Mouse (Mus musculus): ENCODE data around the gene Thap8. TPM values are rescaled to one million over a fixed set of nuclear protein-coding genes. Genes with fewer than 3 reads are reported as not detected.
A peak's percentile ranks its signal among the peaks of the same experiment; 100 is the strongest.

Gene Thap8
- polyA plus RNA-seq, 1 experiment from 2014 or later, result 0.19 TPM

- Histone ChIP-seq H3K36me3 (ENCODE audit: control insufficient read depth, insufficient read depth, low read length) (peaks cover 10% of the 10 kb centered on the region), H3K9me3 (ENCODE audit: control insufficient read depth, low read length) (no peaks in the 10 kb centered on the region), H3K4me1 (ENCODE audit: control insufficient read depth, insufficient read depth, low read length) (peaks cover 13% of the 10 kb centered on the region), H3K4me2 (peak within 1 kb of the TSS; percentile 73), H3K4me3 (ENCODE audit: low read depth, low read length) (peak within 1 kb of the TSS; percentile 53), H3K9ac (ENCODE audit: low read length) (peak within 1 kb of the TSS; percentile 72), H3K27ac (ENCODE audit: low read depth, low read length) (peak within 1 kb of the TSS; percentile 37; the same call in 1 of the 2 replicates), H3K27me3 (ENCODE audit: control insufficient read depth, insufficient read depth, low read length) (no peaks in the 10 kb centered on the region)
- WGBS, result 5% methylated on average over 27 of the region's 27 CpGs
- ATAC-seq (ENCODE audit: low FRiP score) (peak; percentile 100), DNase-seq (ENCODE audit: low spot score, missing footprints) (peak; percentile 95)
These were observed 28.4 kb downstream of the Thap8 start, which contains the start of gene Alkbh6 for GRCm38 (mm10) chr7:30308076-30309005. Alkbh6 (plus strand) TSS chr7:30308717.

GRCm38 (mm10) chr7:30309395-30310129 lies 29.7 kb downstream of the Thap8 start:
- DNase-seq (ENCODE audit: low spot score, missing footprints) (no peak), ATAC-seq (ENCODE audit: low FRiP score) (no peak)
- Histone ChIP-seq H3K4me2 (peak overlapping the region; percentile 73), H3K9me3 (ENCODE audit: control insufficient read depth, low read length) (no peaks in the 10 kb centered on the region), H3K9ac (ENCODE audit: low read length) (peak overlapping the region; percentile 72), H3K4me3 (ENCODE audit: low read depth, low read length) (peak overlapping the region; percentile 53), H3K36me3 (ENCODE audit: control insufficient read depth, insufficient read depth, low read length) (0 out of 2 replicates have a peak, but pooled peaks cover 3% of the 10 kb centered on the region), H3K27ac (ENCODE audit: low read depth, low read length) (no peak overlapping the region), H3K27me3 (ENCODE audit: control insufficient read depth, insufficient read depth, low read length) (no peaks in the 10 kb centered on the region), H3K4me1 (ENCODE audit: control insufficient read depth, insufficient read depth, low read length) (peaks cover 14% of the 10 kb centered on the region)
- 66% methylated on average over 15 of the region's 15 CpGs for WGBS

GRCm38 (mm10) chr7:30310136-30310535 lies 30.2 kb downstream of the Thap8 start:
- no peak overlapping the region for H3K9ac ChIP-seq (ENCODE audit: low read length)
- ATAC-seq (ENCODE audit: low FRiP score), result no peak
- no peak for DNase-seq (ENCODE audit: low spot score, missing footprints)
- WGBS, result 89% methylated on average over 12 of the region's 12 CpGs
- H3K27ac ChIP-seq (ENCODE audit: low read depth, low read length), result no peak overlapping the region
- H3K36me3 ChIP-seq (ENCODE audit: control insufficient read depth, insufficient read depth, low read length), result 0 out of 2 replicates have a peak, but pooled peaks cover 3% of the 10 kb centered on the region
- no peak overlapping the region for H3K4me2 ChIP-seq
- peaks cover 18% of the 10 kb centered on the region for H3K4me1 ChIP-seq (ENCODE audit: control insufficient read depth, insufficient read depth, low read length)
- no peak overlapping the region for H3K4me3 ChIP-seq (ENCODE audit: low read depth, low read length)
- no peaks in the 10 kb centered on the region for H3K9me3 ChIP-seq (ENCODE audit: control insufficient read depth, low read length)
- H3K27me3 ChIP-seq (ENCODE audit: control insufficient read depth, insufficient read depth, low read length), result no peaks in the 10 kb centered on the region

- no peak for ATAC-seq (ENCODE audit: low FRiP score)
- 0 out of 2 replicates have a peak, but pooled peaks cover 3% of the 10 kb centered on the region for H3K36me3 ChIP-seq (ENCODE audit: control insufficient read depth, insufficient read depth, low read length)
- 51% methylated on average over 27 of the region's 27 CpGs for WGBS
- H3K9me3 ChIP-seq (ENCODE audit: control insufficient read depth, low read length), result no peaks in the 10 kb centered on the region
- H3K4me3 ChIP-seq (ENCODE audit: low read depth, low read length), result no peak overlapping the region
- no peak overlapping the region for H3K9ac ChIP-seq (ENCODE audit: low read length)
- no peaks in the 10 kb centered on the region for H3K27me3 ChIP-seq (ENCODE audit: control insufficient read depth, insufficient read depth, low read length)
- no peak for DNase-seq (ENCODE audit: low spot score, missing footprints)
- no peak overlapping the region for H3K27ac ChIP-seq (ENCODE audit: low read depth, low read length)
- no peak overlapping the region for H3K4me2 ChIP-seq
- H3K4me1 ChIP-seq (ENCODE audit: control insufficient read depth, insufficient read depth, low read length), result peaks cover 12% of the 10 kb centered on the region
These were observed 33.9 kb downstream of the Thap8 start for GRCm38 (mm10) chr7:30313666-30314320.

GRCm38 (mm10) chr7:30314721-30315155 lies 34.8 kb downstream of the Thap8 start, which contains the start of gene Syne4:
Syne4 (plus strand) TSS chr7:30314807.
- no peaks in the 10 kb centered on the region for H3K27me3 ChIP-seq (ENCODE audit: control insufficient read depth, insufficient read depth, low read length)
- peaks cover 5% of the 10 kb centered on the region; the same call in 1 of the 2 replicates for H3K4me1 ChIP-seq (ENCODE audit: control insufficient read depth, insufficient read depth, low read length)
- peak within 1 kb of the TSS; percentile 25 for H3K4me2 ChIP-seq
- H3K4me3 ChIP-seq (ENCODE audit: low read depth, low read length), result peak within 1 kb of the TSS; percentile 7; the same call in 1 of the 2 replicates
- no peak for DNase-seq (ENCODE audit: low spot score, missing footprints)
- H3K36me3 ChIP-seq (ENCODE audit: control insufficient read depth, insufficient read depth, low read length), result 0 out of 2 replicates have a peak, but pooled peaks cover 3% of the 10 kb centered on the region
- ATAC-seq (ENCODE audit: low FRiP score), result no peak
- 5% methylated on average over 9 of the region's 9 CpGs for WGBS
- H3K27ac ChIP-seq (ENCODE audit: low read depth, low read length), result no peak within 1 kb of the TSS
- H3K9ac ChIP-seq (ENCODE audit: low read length), result peak within 1 kb of the TSS; percentile 16; the same call in 1 of the 2 replicates
- H3K9me3 ChIP-seq (ENCODE audit: control insufficient read depth, low read length), result no peaks in the 10 kb centered on the region

GRCm38 (mm10) chr7:30315559-30316529 lies 36.0 kb downstream of the Thap8 start:
- Histone ChIP-seq H3K36me3 (ENCODE audit: control insufficient read depth, insufficient read depth, low read length) (0 out of 2 replicates have a peak, but pooled peaks cover 3% of the 10 kb centered on the region), H3K9ac (ENCODE audit: low read length) (no peak overlapping the region), H3K9me3 (ENCODE audit: control insufficient read depth, low read length) (no peaks in the 10 kb centered on the region), H3K4me2 (no peak overlapping the region), H3K27me3 (ENCODE audit: control insufficient read depth, insufficient read depth, low read length) (no peaks in the 10 kb centered on the region), H3K4me3 (ENCODE audit: low read depth, low read length) (no peak overlapping the region), H3K4me1 (ENCODE audit: control insufficient read depth, insufficient read depth, low read length) (peaks cover 7% of the 10 kb centered on the region), H3K27ac (ENCODE audit: low read depth, low read length) (no peak overlapping the region)
- 80% methylated on average over 13 of the region's 13 CpGs for WGBS
- ATAC-seq (ENCODE audit: low FRiP score) (no peak), DNase-seq (ENCODE audit: low spot score, missing footprints) (peak; percentile 57)

GRCm38 (mm10) chr7:30318142-30318541 lies 38.2 kb downstream of the Thap8 start:
- Histone ChIP-seq H3K4me3 (ENCODE audit: low read depth, low read length) (no peak overlapping the region), H3K4me1 (ENCODE audit: control insufficient read depth, insufficient read depth, low read length) (peaks cover 19% of the 10 kb centered on the region), H3K27me3 (ENCODE audit: control insufficient read depth, insufficient read depth, low read length) (no peaks in the 10 kb centered on the region), H3K36me3 (ENCODE audit: control insufficient read depth, insufficient read depth, low read length) (no peaks in the 10 kb centered on the region), H3K4me2 (no peak overlapping the region), H3K9me3 (ENCODE audit: control insufficient read depth, low read length) (no peaks in the 10 kb centered on the region), H3K27ac (ENCODE audit: low read depth, low read length) (no peak overlapping the region), H3K9ac (ENCODE audit: low read length) (no peak overlapping the region)
- WGBS, result 89% methylated on average over 3 of the region's 3 CpGs
- DNase-seq (ENCODE audit: low spot score, missing footprints) (peak; percentile 12), ATAC-seq (ENCODE audit: low FRiP score) (no peak)

GRCm38 (mm10) chr7:30320946-30321345 lies 41.1 kb downstream of the Thap8 start:
- ATAC-seq (ENCODE audit: low FRiP score) (no peak), DNase-seq (ENCODE audit: low spot score, missing footprints) (peak; percentile 77)
- Histone ChIP-seq H3K9me3 (ENCODE audit: control insufficient read depth, low read length) (no peaks in the 10 kb centered on the region), H3K27me3 (ENCODE audit: control insufficient read depth, insufficient read depth, low read length) (no peaks in the 10 kb centered on the region), H3K4me2 (peak overlapping the region; percentile 60), H3K9ac (ENCODE audit: low read length) (peak overlapping the region; percentile 90; the same call in 1 of the 2 replicates), H3K4me3 (ENCODE audit: low read depth, low read length) (peak overlapping the region; percentile 77), H3K27ac (ENCODE audit: low read depth, low read length) (no peak overlapping the region), H3K4me1 (ENCODE audit: control insufficient read depth, insufficient read depth, low read length) (peaks cover 14% of the 10 kb centered on the region), H3K36me3 (ENCODE audit: control insufficient read depth, insufficient read depth, low read length) (no peaks in the 10 kb centered on the region)
- WGBS, result 81% methylated on average over 2 of the region's 2 CpGs
